Mouse (Mus musculus): ENCODE data around the gene Cachd1. TPM values are rescaled to one million over a fixed set of nuclear protein-coding genes. Genes with fewer than 3 reads are reported as not detected.

Gene Cachd1
- 3.4 TPM for polyA plus RNA-seq (2014; fragmentation: Illumina TruSeq; extraction: RNeasy Lipid Tissue Mini Kit (QIAGEN cat#74804); ENCODE audit: low read depth, low replicate concordance)

DNA sequence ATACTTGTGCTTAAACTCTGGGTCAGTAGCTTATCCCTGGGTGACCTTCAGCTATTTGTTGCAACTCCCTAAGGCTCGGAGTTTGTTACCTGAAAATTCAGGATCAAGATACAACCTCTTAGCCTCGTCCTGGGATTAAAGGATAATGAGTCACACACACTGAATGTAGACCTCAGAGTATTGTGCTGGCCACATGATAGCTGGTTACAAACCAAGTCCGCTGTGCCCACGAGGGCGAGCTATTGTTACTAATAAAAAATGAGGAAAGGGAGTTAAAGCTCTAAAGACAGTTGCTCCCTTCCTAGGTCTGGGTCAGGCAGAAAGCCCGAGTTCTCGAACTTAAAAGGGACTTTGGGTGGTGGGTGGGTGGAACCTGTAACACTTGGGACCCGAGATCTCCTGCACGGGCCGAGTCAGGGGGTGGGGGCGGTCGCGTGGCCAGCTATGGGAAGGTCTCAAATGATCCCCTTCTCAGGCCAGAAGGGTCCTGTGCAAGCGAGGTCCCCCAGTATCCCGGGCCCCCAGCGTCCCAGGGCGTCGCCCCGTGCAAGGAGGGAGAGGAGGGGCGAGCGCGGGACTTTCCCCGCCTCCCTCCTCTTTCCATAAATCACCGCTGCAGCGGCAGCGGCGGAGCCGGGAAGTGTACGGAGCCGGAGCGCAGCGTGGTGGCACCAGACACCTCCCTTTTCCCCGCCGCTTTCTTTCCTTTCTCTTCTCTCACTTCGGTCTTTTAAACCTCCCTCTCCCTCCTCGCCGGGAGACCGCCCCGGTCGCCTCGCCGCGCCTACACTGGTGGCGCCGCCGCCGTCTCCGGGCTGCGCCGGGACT is at the start of gene Cachd1:
Gene Cachd1, plus strand, starts transcription at position 633 of the 828 bp plus-strand sequence.

DNA sequence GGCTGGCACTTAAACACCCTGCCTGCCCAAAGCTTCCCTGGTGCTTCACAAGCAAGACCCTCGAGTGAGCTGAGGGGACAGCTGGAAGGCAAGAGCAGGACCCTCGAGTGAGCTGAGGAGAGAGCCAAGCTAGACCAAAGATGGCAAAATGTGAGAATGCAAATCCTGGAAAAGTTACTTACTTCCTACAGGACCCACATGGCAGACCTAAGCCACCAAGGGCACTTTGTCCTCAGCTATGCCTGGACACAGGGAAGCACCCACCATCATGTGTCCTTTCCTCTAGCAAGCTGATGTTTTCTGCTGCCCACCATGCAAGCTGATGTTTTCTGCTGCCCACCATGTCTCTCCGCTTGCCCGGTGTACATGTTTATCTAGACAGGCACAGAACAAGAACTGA is 244.1 kb downstream of the Cachd1 start, which contains the start of gene Gm10577:
Gene Gm10577, minus strand, starts transcription at position 101 of the 400 bp plus-strand sequence.

DNA sequence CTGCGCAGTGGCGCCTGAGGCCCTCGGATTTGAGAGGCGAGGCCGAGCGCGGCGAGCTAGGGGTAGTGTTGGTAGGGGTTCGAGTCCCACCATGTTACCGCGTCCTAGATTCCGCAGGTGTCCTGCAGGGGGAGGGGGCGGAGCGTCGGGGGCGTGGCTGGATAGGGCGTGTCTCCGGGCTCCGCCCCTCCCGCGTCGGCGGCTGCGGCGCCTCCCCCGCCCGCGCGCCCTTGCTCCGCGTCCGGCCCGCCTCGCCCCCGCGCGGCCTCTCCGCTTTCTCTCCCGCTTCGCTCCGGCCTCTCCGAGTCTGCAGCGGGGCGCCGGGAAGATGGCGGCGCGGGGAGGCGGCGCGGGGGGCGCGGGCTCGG is 292.3 kb downstream of the Cachd1 start, which contains the start of gene Raver2:
Gene Raver2, plus strand, starts transcription at position 198 of the 368 bp plus-strand sequence.

Other genes with a start within 250 kb of the Cachd1 start
- not detected for gene Gm10577, start 244.0 kb downstream of the Cachd1 start, polyA plus RNA-seq (2014; fragmentation: Illumina TruSeq; extraction: RNeasy Lipid Tissue Mini Kit (QIAGEN cat#74804); ENCODE audit: low read depth, low replicate concordance)

Data from adrenal gland, adult 10 weeks (tissue).